Mouse (Mus musculus) midbrain, embryonic 14.5 days (tissue): ENCODE results near the gene Tbrg1. TPM values are rescaled to one million over a fixed set of nuclear protein-coding genes. Genes with fewer than 3 reads are reported as not detected.

ENCODE experiments used
- ATAC-seq: fragments of 200-750 bp; cut with Nextera tagmentation; 2 replicates; pipeline ENCODE4 v1.8.0; 2017; ENCODE audit warnings: moderate number of reproducible peaks, moderate library complexity; ENCODE audit not compliant: low FRiP score, low TSS enrichment
- DNase-seq: peaks from one replicate; pipeline ENCODE4 v3.0.0-alpha.2; 2015
- H3K27ac ChIP-seq: fragments of 300-500 bp; sonication (generic); replicated peaks from 2 replicates; pipeline ENCODE4 v1.5.1; 2014; ENCODE audit warnings: mild to moderate bottlenecking, low read depth, low read length, moderate library complexity
- H3K27me3 ChIP-seq: fragments of 300-500 bp; sonication (generic); 2 replicates; pipeline ENCODE4 v1.6.1; 2014; ENCODE audit warnings: low read length, control low read depth, mixed read lengths; ENCODE audit not compliant: control insufficient read depth, insufficient read depth
- H3K36me3 ChIP-seq: fragments of 300-500 bp; sonication (generic); 2 replicates; pipeline ENCODE4 v1.6.1; 2014; ENCODE audit warnings: low read length, control low read depth; ENCODE audit not compliant: control insufficient read depth, insufficient read depth
- H3K4me1 ChIP-seq: fragments of 300-500 bp; sonication (generic); 2 replicates; pipeline ENCODE4 v1.6.1; 2014; ENCODE audit warnings: mild to moderate bottlenecking, antibody characterized with exemption, low read length, control low read depth; ENCODE audit not compliant: control insufficient read depth, insufficient read depth
- H3K4me2 ChIP-seq: fragments of 300-500 bp; sonication (generic); 2 replicates; pipeline ENCODE4 v1.6.1; 2014; ENCODE audit warnings: mild to moderate bottlenecking, low read length, moderate library complexity
- H3K4me3 ChIP-seq: fragments of 300-500 bp; sonication (generic); replicated peaks from 2 replicates; pipeline ENCODE4 v1.5.1; 2014; ENCODE audit warnings: low read depth, low read length
- H3K9ac ChIP-seq: fragments of 300-500 bp; sonication (generic); replicated peaks from 2 replicates; pipeline ENCODE4 v1.6.1; 2014; ENCODE audit warnings: mild to moderate bottlenecking, low read length, moderate library complexity
- H3K9me3 ChIP-seq: fragments of 300-500 bp; sonication (generic); 2 replicates; pipeline ENCODE4 v1.6.1; 2016; ENCODE audit warnings: low read length, control low read depth, mixed read lengths; ENCODE audit not compliant: control insufficient read depth
- WGBS: fragments of 180-500 bp; shearing (Covaris S2); extraction: QIAGEN DNeasy Blood & Tissue Kit; methylation state at CpG from one replicate; pipeline ENCODE4 v1.1.7; 2014; 5-methylcytosine and 5-hydroxymethylcytosine counted together
- polyA plus RNA-seq: library from polyadenylated mRNA; unstranded; fragments of >200 nt; fragmentation: Nextera tagmentation; extraction: Ambion mirVana; gene quantifications from 2 replicates; pipeline ENCODE4 v1.2.1, GENCODE M21; 2014

The Tbrg1 gene
- polyA plus RNA-seq, 1 experiment from 2014 or later, result 91.6 TPM

DNA sequence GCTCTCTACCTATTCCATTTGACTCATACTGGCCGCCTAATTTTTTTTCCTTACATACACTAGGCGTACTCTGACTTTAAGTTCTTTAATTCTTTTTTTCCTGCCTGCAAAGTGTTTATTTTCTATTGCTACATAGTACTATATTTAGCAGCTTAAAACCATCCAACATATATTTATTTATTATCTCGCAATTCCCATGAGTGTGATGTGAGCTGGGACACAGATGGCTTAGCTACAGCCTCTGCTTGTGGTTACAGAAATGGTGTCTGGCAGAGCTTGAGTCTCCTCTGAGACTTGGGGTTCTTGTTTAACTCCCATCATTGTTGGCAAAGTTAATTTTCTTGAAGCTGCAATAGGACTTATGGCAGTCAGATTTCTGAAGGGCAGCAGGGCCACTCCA lies 18.4 kb downstream of the Tbrg1 start:
- WGBS, result 90% methylated on average over 3 of the region's 3 CpGs
- no peak overlapping the region for H3K9ac ChIP-seq
- ATAC-seq (no peak), DNase-seq (no peak)
- H3K4me1 ChIP-seq, result no peaks in the 10 kb centered on the region
- no peaks in the 10 kb centered on the region for H3K9me3 ChIP-seq
- H3K4me3 ChIP-seq, result no peak overlapping the region
- no peak overlapping the region for H3K4me2 ChIP-seq
- H3K27me3 ChIP-seq, result no peaks in the 10 kb centered on the region
- H3K36me3 ChIP-seq, result no peaks in the 10 kb centered on the region
- no peak overlapping the region for H3K27ac ChIP-seq

DNA sequence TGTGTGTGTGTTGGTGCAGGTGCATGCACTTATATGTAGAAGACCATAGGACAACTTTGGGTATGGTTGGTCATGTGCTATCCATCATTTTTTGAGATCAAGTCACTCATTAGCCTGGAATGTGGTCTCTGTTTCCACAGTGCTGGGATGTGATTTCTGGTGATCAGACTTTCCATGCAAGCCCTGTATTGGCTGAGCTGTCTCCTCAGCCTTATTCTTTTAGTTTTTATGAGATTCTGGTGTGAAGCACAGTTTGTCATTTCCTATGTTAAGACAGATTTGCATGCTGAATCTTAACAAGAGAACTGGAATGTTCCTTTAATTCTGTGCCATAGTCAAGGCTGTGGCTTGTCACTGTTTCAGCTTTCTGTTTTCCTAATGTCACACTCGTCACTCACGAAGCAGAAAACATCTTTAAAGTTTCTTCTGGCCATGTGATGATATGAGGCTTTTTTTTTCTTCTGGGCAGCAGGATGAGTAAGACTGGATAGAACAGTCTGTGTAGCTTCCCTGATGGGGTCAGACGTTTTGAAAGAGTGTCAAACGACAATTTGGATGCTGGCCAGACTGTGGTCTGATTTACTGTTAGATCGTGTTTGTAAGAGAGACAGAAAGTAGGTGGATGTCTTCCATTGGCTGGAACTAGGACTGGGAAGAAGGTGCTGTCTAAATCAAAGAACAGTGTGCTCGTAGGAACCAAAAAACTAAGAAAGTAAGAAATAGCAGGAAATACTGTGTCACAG lies 20.1 kb downstream of the Tbrg1 start:
- H3K9me3 ChIP-seq, result no peaks in the 10 kb centered on the region
- H3K27me3 ChIP-seq, result no peaks in the 10 kb centered on the region
- H3K4me3 ChIP-seq, result no peak overlapping the region
- H3K9ac ChIP-seq, result no peak overlapping the region
- no peaks in the 10 kb centered on the region for H3K36me3 ChIP-seq
- H3K4me1 ChIP-seq, result no peaks in the 10 kb centered on the region
- ATAC-seq (no peak), DNase-seq (no peak)
- H3K4me2 ChIP-seq, result no peak overlapping the region
- H3K27ac ChIP-seq, result no peak overlapping the region
- WGBS, result 53% methylated on average over 6 of the region's 6 CpGs

DNA sequence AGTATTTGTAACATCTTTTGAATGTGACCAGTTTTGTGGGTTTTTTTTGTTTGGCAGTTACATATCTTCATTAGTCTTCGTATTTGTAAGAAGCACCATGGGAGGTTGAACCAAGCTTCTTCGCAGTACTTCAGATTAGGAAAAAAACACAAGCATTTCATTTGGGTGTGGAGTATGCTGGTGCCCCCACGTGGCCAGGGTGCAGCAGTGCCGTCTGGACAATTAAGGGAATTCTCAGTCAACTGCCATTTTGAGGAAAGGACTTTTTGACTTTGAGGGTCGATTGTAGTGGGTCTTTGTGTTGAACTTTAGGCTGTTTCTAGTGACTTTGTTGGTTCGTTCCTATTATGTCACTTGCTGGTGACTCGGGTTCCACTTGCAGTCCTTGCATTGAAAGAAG lies 20.8 kb downstream of the Tbrg1 start:
- ATAC-seq, result no peak
- 15% methylated on average over 7 of the region's 7 CpGs for WGBS
- H3K4me2 ChIP-seq, result no peak overlapping the region

DNA sequence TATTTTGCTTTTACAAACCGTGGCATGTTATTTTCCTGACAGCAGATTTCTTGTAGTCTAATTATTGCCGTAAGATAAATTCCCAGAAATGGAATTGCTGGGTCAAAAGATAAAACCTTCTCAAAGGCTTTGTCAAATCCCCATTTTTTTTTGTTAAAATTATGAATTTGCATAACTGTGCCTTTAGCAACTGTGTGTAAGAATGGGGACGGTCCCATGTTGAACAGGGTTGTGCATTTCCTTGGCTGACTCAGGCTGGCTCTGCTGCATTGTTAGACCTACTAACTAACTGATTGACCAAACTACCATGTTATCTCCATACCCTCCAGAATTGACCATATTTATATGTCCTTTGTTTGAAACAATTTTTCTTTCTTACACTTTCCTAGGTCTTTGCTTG lies 22.8 kb downstream of the Tbrg1 start:
- Histone ChIP-seq H3K27me3 (no peaks in the 10 kb centered on the region), H3K36me3 (no peaks in the 10 kb centered on the region), H3K4me3 (no peak overlapping the region), H3K4me1 (no peaks in the 10 kb centered on the region), H3K9ac (no peak overlapping the region), H3K9me3 (no peaks in the 10 kb centered on the region), H3K4me2 (no peak overlapping the region), H3K27ac (no peak overlapping the region)
- ATAC-seq, result no peak
- WGBS, result 90% methylated on average over 3 of the region's 3 CpGs
- DNase-seq, result no peak

More for the DNA sequence above, 20.8 kb downstream of the Tbrg1 start:
- Histone ChIP-seq H3K4me3 (no peak overlapping the region), H3K9ac (no peak overlapping the region), H3K9me3 (no peaks in the 10 kb centered on the region), H3K36me3 (no peaks in the 10 kb centered on the region), H3K27me3 (no peaks in the 10 kb centered on the region), H3K4me1 (no peaks in the 10 kb centered on the region), H3K27ac (no peak overlapping the region)
- DNase-seq, result peak; percentile 79

DNA sequence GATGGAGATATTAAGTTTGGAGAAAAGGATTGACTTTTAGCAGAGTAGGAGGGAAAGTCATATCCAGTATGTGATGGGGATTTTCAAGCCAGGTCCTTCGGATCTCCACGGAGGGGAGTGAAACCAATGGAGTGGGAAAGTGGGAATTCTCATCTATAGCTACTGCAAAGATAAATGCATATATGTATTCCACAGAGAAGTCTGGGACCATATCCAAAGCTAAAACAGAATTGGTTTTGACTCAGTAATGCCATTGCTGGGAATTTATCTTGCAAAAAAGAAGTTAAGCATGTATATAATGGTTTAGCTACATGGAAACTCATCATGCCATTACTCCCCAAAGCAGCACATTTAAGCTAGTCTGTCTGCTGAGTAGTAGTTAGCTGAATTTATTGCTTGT lies 24.8 kb downstream of the Tbrg1 start:
- Histone ChIP-seq H3K4me2 (no peak overlapping the region), H3K27ac (no peak overlapping the region), H3K4me3 (no peak overlapping the region), H3K9ac (no peak overlapping the region), H3K9me3 (no peaks in the 10 kb centered on the region), H3K27me3 (no peaks in the 10 kb centered on the region), H3K4me1 (no peaks in the 10 kb centered on the region), H3K36me3 (no peaks in the 10 kb centered on the region)
- DNase-seq (no peak), ATAC-seq (no peak)
- WGBS, result 89% methylated on average over 2 of the region's 2 CpGs

DNA sequence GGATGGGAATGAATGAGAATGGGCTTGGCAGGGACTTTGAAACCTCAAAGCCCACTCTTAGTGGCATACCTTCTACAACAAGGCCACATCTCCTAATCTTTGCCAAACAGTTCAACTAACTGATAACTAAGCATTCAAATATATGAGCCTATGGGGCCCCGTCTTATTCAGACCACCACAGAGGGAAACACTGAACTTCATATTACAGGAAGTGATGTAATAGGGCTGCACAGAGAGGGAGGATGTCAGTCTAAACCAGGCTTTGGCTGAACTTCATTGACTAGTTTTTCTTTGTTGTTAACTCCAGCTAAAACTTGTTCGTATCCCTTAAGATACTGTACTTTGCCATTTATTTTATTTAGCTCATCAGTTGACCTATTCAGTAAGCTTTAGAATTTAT lies 27.2 kb downstream of the Tbrg1 start:
- Histone ChIP-seq H3K4me1 (peaks cover 17% of the 10 kb centered on the region), H3K27me3 (no peaks in the 10 kb centered on the region), H3K36me3 (no peaks in the 10 kb centered on the region), H3K9me3 (no peaks in the 10 kb centered on the region), H3K9ac (no peak overlapping the region), H3K4me3 (no peak overlapping the region), H3K4me2 (no peak overlapping the region), H3K27ac (no peak overlapping the region)
- ATAC-seq (no peak), DNase-seq (no peak)
- whole genome bisulfite sequencing, result 89% methylated on average over 2 of the region's 2 CpGs

DNA sequence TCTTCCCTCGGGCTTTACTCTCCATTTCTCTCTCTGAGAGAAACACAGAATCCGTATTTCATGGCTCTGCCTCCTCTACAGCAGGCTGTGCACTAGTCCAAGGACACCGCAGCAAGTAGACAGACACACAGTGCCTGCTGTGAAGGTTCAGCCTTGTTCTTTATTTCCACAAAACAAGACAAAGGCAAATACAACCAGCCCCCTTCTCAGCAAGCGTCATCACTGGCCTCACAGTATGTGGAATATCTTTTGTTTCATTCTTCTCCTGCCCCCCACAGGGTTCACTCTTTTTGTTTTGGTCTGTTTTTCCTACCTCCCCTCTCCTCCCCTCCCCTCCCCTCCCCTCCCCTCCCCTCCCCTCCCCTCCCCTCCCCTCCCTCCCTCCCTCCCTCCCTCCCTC lies 28.5 kb downstream of the Tbrg1 start:
- no peaks in the 10 kb centered on the region for H3K36me3 ChIP-seq
- no peaks in the 10 kb centered on the region for H3K9me3 ChIP-seq
- H3K4me1 ChIP-seq, result peaks cover 17% of the 10 kb centered on the region
- no peak overlapping the region for H3K9ac ChIP-seq
- H3K4me3 ChIP-seq, result no peak overlapping the region
- no peak for DNase-seq
- H3K27ac ChIP-seq, result no peak overlapping the region
- H3K4me2 ChIP-seq, result no peak overlapping the region
- ATAC-seq, result no peak
- H3K27me3 ChIP-seq, result no peaks in the 10 kb centered on the region
- WGBS, result 32% methylated on average over 4 of the region's 4 CpGs

DNA sequence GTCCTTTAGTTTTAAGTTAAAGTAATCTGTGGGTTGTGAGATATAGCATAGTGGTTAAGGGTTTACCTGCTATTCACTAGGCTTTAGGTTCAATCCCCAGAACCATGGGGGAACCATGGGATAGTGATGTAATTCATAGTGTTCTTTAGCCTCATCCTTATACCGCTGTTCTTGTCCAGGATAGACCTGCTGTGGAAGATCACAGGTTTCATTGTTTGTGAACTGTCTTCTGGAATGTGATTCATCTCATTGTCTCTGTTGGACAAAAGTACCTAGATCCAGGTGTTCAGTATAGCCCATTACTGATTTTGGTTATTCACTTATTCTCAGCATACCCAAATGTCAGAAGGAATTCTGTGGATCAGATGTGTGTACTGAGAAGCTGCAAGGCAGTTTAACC lies 29.8 kb downstream of the Tbrg1 start:
- no peak for DNase-seq
- ATAC-seq, result no peak
- Histone ChIP-seq H3K4me3 (no peak overlapping the region), H3K4me2 (no peak overlapping the region), H3K4me1 (peaks cover 17% of the 10 kb centered on the region), H3K27me3 (no peaks in the 10 kb centered on the region), H3K9ac (no peak overlapping the region), H3K27ac (no peak overlapping the region), H3K36me3 (no peaks in the 10 kb centered on the region), H3K9me3 (no peaks in the 10 kb centered on the region)
- WGBS, result 100% methylated on average over 1 of the region's 1 CpGs

DNA sequence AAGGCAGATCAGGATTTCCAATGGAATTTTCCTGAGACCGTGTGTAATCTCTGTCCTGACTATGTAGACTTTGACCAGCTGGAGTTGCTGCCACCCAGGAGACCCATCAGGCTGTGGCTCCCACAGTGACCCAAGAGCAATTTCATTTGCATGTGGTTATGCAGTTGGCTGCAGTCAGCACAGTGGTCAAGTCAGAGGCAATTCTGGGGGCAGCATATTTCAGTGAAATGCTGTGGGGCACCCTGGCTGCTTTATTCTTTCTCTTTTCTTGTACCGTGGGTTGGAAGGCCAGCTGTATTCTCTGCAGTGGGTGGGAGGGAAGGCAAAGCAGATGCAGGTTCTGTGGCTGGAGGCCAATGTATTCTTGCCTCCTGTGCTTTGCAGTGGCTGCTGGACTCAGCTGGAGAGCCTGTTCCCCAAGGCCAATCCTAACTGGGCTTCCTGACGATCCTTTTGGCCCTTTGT lies 31.0 kb downstream of the Tbrg1 start:
- Histone ChIP-seq H3K36me3 (no peaks in the 10 kb centered on the region), H3K9ac (no peak overlapping the region; the same call in 1 of the 2 replicates), H3K27me3 (no peaks in the 10 kb centered on the region), H3K27ac (peak overlapping the region; percentile 86), H3K4me2 (peak overlapping the region; percentile 41), H3K9me3 (no peaks in the 10 kb centered on the region), H3K4me3 (no peak overlapping the region), H3K4me1 (peaks cover 17% of the 10 kb centered on the region)
- ATAC-seq (peak; percentile 60), DNase-seq (peak; percentile 51)
- 4% methylated on average over 3 of the region's 3 CpGs for WGBS
